Mouse (Mus musculus) CD8-positive naive resting alpha-beta T cell, adult 2 months (primary cell): Measurements from ENCODE around the gene Itfg2.

ENCODE experiments used
- DNase-seq, 2 experiments: peaks; one replicate each; pipeline ENCODE4 v3.0.0; 2022; ENCODE audit warnings: low read depth in 2 of 2, low spot score in 2 of 2

Itfg2 gene

GRCm38 (mm10) chr6:128435474-128435873 lies 10.7 kb upstream of the Itfg2 start:
- DNase-seq = no peak

GRCm38 (mm10) chr6:128433566-128433965 lies 8.8 kb upstream of the Itfg2 start:
- DNase-seq = no peak

GRCm38 (mm10) chr6:128432356-128432915 lies 7.7 kb upstream of the Itfg2 start:
- DNase-seq = no peak

GRCm38 (mm10) chr6:128429826-128430225 lies 5.1 kb upstream of the Itfg2 start:
- DNase-seq = no peak

- DNase-seq = no peak
Observed at GRCm38 (mm10) chr6:128429300-128429699, 4.6 kb upstream of the Itfg2 start.

DNA sequence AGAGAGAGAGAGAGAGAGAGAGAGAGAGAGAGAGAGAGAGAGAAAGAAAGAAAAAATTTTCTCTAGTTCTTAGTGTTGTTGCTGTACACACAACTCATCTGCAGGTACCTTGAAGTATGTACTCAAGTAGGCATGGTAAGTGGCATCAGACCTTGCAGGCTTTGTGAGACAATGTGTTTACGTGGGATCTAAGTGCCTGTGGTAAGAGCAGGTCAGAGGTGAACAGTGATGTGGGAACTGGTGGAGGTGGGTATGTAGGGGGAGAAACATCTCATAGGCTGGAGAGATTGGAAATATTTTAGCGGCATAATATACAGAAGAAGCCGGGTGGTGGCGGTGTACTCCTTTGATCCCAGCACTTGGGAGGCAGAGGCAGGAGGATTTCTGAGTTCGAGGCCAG lies 2.8 kb upstream of the Itfg2 start:
- DNase-seq = no peak

DNA sequence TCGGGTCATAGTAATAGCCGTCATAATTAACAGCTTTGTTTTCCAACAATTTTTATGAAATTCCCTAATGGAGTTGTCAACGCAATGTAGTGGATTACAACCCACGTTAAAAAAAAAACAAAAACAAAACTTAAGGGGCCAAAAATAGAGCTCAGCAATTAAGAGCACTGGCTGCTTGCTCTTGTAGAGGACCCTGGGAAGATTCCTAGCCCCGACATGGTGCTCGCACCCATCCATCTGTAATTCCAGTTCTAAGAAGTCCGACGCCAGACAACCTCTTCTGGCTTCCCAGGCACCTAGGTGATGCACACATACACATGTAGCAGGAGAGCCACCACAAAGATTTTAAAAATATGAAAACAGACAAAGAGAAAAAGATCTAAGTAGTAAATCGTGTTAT lies 315 bp upstream of the Itfg2 start:
- DNase-seq = no peak

GRCm38 (mm10) chr6:128423496-128424268 lies 1.0 kb downstream of the Itfg2 start:
- no peak for DNase-seq

DNA sequence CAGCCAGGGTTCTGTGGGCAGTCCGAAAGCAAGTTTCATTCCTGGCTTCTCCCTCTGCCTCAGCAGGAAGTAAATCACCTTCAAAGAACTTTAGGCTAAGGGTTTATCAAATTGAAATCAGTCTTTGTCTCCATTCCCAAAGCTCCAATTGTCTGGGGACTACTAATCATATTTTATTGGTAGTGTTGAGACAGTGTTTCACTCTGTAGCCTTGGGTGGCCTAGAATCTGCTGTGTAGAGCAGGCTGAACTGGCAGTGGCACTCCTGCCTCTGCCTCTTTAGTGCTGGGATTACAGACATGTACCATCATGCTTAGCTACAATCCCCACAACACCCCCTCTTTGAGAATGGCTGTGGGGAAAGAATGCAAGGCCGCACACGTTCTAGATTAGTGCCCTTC lies 3.3 kb downstream of the Itfg2 start:
- no peak for DNase-seq

DNA sequence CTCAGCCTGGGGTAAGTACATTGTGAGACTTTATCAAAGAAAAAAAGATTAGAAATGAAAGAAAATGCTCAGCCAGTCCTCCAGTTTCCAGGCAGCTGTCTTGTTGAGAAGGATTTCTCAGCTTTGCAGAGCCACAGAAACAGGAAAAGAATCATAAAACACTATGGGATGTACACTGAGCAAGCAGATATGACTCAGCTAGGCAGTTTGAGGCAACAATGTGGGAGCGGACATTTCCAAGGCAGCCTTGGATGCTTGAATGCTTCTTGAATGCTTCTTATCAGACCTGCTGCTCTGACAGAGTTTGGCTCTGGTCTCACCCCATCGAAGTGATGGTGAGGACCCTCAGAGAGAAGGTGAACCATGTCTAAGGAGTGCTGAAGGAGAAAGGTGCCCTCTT lies 3.7 kb downstream of the Itfg2 start:
- DNase-seq = no peak

DNA sequence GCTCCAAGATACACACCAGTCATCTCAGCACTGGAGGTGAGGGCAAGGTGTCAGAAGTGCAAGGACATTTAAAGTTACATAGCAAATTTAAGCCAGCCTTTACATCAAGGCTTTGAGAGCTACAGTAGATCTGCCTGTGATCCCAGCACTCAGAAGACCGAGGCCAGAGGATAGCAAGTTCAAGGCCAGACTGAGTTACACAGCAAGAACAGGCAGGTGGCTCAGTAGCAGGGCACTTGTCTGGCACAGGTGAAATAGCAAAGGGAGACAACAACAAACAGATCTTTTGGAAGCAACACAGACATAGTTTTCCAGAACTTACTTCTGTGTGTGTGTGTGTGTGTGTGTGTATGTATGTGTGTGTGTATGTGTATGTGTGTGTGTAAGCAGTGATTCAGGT lies 6.7 kb downstream of the Itfg2 start:
- DNase-seq = no peak

GRCm38 (mm10) chr6:128416169-128416568 lies 8.6 kb downstream of the Itfg2 start:
- DNase-seq = no peak

DNA sequence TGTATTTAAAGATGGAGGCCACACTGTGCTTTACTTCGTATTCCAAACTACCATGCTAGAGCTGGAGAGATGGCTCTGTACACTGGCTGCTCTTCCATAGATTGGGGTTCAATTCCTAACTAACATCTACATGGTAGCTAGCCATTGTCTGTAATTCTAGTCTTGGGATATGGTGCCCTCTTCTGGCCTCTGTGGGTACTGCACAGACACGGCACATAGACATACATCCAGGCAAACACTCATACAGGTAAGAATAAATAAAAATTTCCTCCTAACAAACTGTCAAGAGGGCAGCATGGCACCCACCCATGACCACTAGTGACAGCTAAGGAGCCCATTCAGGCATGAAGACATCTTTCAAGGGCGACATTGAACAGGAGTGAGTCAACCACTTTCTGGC lies 13.6 kb downstream of the Itfg2 start:
- DNase-seq = peak; percentile 71 to 74

DNA sequence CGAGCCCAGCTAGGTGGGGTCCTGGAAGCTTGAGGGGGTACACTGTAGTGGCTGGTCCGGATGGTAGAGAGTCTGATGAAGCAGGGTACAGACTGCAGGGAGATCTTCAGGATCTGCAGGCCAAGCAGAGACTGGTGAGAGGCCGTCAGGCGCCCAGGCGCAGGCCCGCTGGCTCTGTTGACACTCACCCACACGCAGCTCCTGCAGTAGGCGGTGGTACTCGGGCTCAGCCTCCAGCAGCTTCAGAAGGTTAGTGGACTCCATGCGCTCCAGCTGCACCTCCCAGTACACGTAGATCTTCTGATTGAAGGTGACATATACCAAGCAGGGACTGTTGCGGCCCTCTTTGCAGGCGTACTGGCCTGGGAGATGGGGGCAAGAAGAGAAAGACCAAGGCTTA lies 14.4 kb downstream of the Itfg2 start:
- no peak for DNase-seq

- DNase-seq = no peak
Observed at GRCm38 (mm10) chr6:128408544-128409125, 16.1 kb downstream of the Itfg2 start.

GRCm38 (mm10) chr6:128404708-128405107 lies 20.0 kb downstream of the Itfg2 start:
- no peak for DNase-seq

DNA sequence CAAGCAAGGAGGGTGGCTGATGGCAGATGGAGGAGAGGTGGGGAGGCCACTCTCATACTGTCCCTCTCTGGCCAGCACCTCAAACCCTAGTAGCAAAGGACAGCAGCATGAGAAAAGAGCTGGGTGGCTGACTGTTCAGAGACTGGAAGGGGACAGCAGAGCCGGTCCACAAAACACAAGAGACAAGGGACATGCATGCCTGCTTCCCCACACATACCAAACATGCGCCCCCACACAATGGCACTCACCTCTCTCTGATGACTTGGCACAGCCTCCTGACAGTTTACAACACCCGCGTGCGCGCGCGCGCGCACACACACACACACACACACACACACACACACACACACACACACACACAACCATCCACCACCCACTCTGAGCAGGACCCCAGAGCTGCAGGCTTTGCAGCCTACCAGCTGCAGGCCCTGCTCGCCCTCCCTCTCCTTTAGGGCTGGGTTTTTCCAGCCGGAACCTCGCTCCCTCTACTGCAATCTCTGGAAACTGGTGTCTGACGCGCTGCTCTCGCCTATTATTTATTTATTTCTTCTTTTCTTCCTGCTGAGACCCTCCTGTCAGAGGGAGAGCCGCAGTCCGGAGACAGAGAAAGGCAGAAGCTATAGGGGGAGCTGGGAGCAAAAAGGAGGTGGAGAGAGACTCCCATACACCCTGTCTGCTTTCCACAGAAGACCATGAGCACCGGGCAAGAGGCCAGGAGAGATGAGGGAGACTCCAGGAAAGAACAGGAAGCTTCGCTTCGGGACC lies 25.1 kb downstream of the Itfg2 start:
- no peak for DNase-seq

DNA sequence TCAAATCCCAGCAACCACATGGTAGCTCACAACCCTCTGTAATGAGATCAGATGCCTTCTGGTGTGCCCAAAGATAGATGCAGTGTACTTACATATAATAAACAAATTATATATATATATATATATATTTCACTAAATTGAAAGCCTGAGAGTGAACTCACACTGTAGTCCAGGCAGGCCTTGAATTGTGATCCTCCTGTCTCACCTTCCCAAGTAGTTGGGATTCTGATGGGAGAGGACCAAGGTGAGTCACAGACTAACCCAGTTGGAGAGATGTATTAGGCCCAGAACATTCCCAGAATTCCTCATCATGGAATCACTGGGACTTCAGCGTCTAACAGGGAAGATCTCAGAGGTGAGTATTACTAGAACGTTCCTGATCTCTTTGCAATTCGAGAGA lies 25.7 kb downstream of the Itfg2 start, which contains the start of gene Nrip2:
Gene Nrip2, plus strand, starts transcription at position 301 of the 400 bp plus-strand sequence.
- no peak for DNase-seq

DNA sequence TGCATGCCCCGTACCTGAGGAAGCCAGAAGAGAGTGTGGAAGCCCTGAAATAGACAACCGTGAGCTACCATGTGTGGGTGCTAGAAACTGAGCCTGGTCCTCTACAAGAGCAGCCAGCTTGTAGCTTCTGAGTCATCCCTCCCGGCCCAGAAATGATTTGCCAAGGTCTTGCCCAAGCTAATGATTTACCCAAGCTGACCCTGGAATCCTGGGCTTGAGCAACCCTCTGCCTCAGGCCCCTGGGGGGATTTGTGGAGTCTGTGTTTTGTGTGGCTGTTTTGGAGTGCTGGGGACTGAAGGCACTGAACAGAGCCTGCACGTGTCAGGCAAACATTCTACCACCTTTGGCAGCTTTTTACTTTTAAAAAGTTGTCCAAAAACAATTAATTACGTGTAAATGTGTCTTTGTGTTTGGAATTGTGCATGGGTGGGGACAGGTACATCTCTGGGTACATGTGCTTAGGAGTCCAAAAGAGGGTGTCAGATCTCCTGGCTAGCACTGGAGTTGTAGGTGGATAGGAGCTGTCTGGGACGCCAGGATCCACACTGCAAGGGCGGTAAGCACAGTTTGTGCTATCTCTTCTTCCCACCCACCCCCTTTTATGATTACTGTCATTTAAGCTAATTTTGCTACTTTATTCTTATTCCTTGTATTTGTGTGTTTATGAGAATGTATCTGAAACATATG lies 27.0 kb downstream of the Itfg2 start:
- no peak for DNase-seq

DNA sequence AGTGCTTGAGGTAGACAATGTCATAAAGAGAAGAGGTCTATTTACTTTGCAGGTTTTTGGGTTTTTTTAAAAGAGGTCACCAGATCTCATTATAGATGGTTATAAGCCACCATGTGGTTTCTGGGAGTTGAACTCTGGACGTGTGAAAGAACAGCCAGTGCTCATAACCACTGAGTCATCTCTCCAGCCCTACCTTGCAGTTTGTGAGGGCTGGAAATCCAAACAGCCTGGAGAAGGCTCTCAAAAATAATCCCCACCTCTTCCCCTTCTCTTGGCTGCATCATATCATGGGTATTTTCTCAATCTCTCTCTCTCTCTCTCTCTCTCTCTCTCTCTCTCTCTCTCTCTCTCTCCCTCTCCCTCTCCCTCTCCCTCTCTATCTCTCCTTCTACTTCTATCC lies 34.0 kb downstream of the Itfg2 start:
- no peak for DNase-seq

- no peak for DNase-seq
Observed at GRCm38 (mm10) chr6:128389185-128389584, 35.5 kb downstream of the Itfg2 start.
